Mouse (Mus musculus): ENCODE results near the gene Aldh16a1. TPM values are rescaled to one million over a fixed set of nuclear protein-coding genes. Genes with fewer than 3 reads are reported as not detected.
"Not testable (repeated sequence)": the region's sequence is repeated elsewhere in the genome, so short reads cannot be mapped to it uniquely, and the experiment has no call there.

Gene Aldh16a1
- total RNA-seq, 2 experiments from 2014 or later: 36.6 to 48.2 TPM

GRCm38 (mm10) chr7:45122561-45123185 lies 31.7 kb downstream of the Aldh16a1 start:
- intact Hi-C loops (cut with DNase I): loop anchor here (5.0 kb wide), 1 partner anchor 40 kb away; no protein-coding TSS in a partner anchor
- DNase-seq: no peak

GRCm38 (mm10) chr7:45121966-45122365 lies 32.4 kb downstream of the Aldh16a1 start:
- intact Hi-C loops (cut with DNase I): loop anchor here (5.0 kb wide), 1 partner anchor 40 kb away; no protein-coding TSS in a partner anchor
- DNase-seq: no peak

- peak; percentile 56 to 63 for DNase-seq
- intact Hi-C loops (cut with DNase I): loop anchor here (5.0 kb wide), 1 partner anchor 39 kb away; no protein-coding TSS in a partner anchor
Measured at GRCm38 (mm10) chr7:45121404-45121803, 33.0 kb downstream of the Aldh16a1 start.

GRCm38 (mm10) chr7:45119780-45120709 lies 34.3 kb downstream of the Aldh16a1 start:
- intact Hi-C loops (cut with DNase I): loop anchor here (2.0 to 5.0 kb wide), 2 partner anchors 15 to 38 kb away; no protein-coding TSS in a partner anchor
- DNase-seq: no peak

GRCm38 (mm10) chr7:45118336-45118735 lies 36.0 kb downstream of the Aldh16a1 start:
- DNase-seq: no peak
- intact Hi-C loops (cut with DNase I): loop anchor here (2.0 kb wide), 1 partner anchor 14 kb away; no protein-coding TSS in a partner anchor

GRCm38 (mm10) chr7:45117566-45117965 lies 36.8 kb downstream of the Aldh16a1 start:
- intact Hi-C loops (cut with DNase I): no loop called here
- DNase-seq: no peak

- intact Hi-C loops (cut with DNase I): no loop called here
- DNase-seq: no peak
Measured at GRCm38 (mm10) chr7:45113476-45113875, 40.9 kb downstream of the Aldh16a1 start.

- DNase-seq: no peak
- intact Hi-C loops (cut with DNase I): no loop called here
Measured at GRCm38 (mm10) chr7:45112529-45112928, 41.9 kb downstream of the Aldh16a1 start.

- no peak for DNase-seq
- intact Hi-C loops (cut with DNase I): no loop called here
Measured at GRCm38 (mm10) chr7:45111940-45112339, 42.4 kb downstream of the Aldh16a1 start.

- intact Hi-C loops (cut with DNase I); DNase-seq: not testable (repeated sequence)
Measured at GRCm38 (mm10) chr7:45110089-45110488, 44.3 kb downstream of the Aldh16a1 start.

GRCm38 (mm10) chr7:45107052-45107645 lies 47.2 kb downstream of the Aldh16a1 start:
- no peak for DNase-seq
- intact Hi-C loops (cut with DNase I): no loop called here

GRCm38 (mm10) chr7:45106441-45106840 lies 47.9 kb downstream of the Aldh16a1 start:
- intact Hi-C loops (cut with DNase I): no loop called here
- no peak for DNase-seq

GRCm38 (mm10) chr7:45105491-45105890 lies 48.9 kb downstream of the Aldh16a1 start:
- no peak for DNase-seq
- intact Hi-C loops (cut with DNase I): loop anchor here (2.0 kb wide), 1 partner anchor 13 kb away; no protein-coding TSS in a partner anchor

GRCm38 (mm10) chr7:45104941-45105340 lies 49.4 kb downstream of the Aldh16a1 start:
- no peak for DNase-seq
- intact Hi-C loops (cut with DNase I): loop anchor here (2.0 kb wide), 1 partner anchor 14 kb away; no protein-coding TSS in a partner anchor

- DNase-seq: peak; percentile 98
- intact Hi-C loops (cut with DNase I): loop anchor here (2.0 kb wide), 1 partner anchor 15 kb away; no protein-coding TSS in a partner anchor
Measured at GRCm38 (mm10) chr7:45103652-45104180, 50.7 kb downstream of the Aldh16a1 start, which contains the start of gene Fcgrt. Gene Fcgrt (minus strand): TSS chr7:45103851.

- DNase-seq: peak in 1 of 2 experiments; percentile 57
- intact Hi-C loops (cut with DNase I): no loop called here
Measured at GRCm38 (mm10) chr7:45102940-45103585, 51.3 kb downstream of the Aldh16a1 start.

- DNase-seq: no peak
- intact Hi-C loops (cut with DNase I): no loop called here
Measured at GRCm38 (mm10) chr7:45102441-45102840, 51.9 kb downstream of the Aldh16a1 start.

- intact Hi-C loops (cut with DNase I): no loop called here
Measured at GRCm38 (mm10) chr7:45100046-45100445, 54.3 kb downstream of the Aldh16a1 start.

GRCm38 (mm10) chr7:45098541-45099240 lies 55.7 kb downstream of the Aldh16a1 start:
- DNase-seq: peak in 1 of 2 experiments; percentile 37
- intact Hi-C loops (cut with DNase I): no loop called here

More at GRCm38 (mm10) chr7:45100046-45100445, 54.3 kb downstream of the Aldh16a1 start:
- DNase-seq: no peak

All from heart, postnatal 10 days (tissue).